Mouse (Mus musculus) adipocyte (in vitro differentiated cells): ENCODE data around the gene Nsd1.
A peak's percentile ranks its signal among the peaks of the same experiment; 100 is the strongest.

ENCODE experiments used
- DNase-seq: peaks from one replicate; pipeline ENCODE4 v3.0.0-alpha.2; 2016; ENCODE audit warnings: low spot score

Gene Nsd1

DNA sequence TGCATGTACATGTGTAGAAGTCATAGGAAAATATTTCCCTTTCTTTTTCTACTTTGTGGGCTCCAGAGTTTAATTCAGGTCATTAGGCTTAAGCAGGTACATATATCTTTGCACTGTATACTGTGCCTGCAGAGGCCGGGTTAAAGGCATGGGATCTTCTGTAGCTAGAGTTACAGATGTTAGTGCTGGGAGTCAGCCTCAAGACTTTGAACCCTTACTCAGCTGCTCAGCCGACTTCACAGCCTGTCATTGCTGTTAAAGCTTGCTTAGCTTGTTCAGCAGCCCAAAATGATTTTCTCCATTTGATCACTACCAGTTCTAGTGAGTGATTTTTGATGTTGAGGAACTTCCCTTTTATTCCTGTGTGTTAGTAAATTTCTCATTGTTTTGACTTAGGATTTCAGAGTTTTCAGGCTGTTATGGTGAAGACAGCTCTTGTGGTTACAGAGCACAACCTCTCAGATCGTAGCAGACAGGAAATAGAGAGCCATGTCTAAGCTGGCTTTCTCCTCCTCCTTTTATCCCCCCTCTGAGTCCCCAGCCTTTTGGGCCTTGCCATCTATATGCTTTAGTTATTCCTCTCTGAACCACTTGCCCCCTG, 45.6 kb downstream of the Nsd1 start:
- no peak for DNase-seq

DNA sequence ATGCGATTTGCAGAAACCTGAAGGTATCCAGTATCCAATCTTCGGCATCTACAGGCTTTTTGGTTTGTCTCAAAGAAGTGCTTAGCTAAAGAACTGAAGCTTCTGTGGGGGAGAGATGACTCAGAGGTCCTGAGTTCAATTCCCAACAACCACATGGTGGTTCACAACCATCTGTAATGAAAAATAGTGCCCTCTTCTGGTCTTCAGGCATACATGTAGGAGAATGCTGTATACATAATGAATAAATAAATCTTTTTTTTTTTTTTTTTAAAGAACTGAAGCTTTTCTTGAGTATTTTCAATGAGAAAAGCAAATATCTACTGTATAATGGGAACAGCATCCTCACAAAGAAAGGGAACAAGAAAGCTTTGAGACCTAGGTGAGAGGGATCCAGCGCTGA, 49.1 kb downstream of the Nsd1 start:
- no peak for DNase-seq

DNA sequence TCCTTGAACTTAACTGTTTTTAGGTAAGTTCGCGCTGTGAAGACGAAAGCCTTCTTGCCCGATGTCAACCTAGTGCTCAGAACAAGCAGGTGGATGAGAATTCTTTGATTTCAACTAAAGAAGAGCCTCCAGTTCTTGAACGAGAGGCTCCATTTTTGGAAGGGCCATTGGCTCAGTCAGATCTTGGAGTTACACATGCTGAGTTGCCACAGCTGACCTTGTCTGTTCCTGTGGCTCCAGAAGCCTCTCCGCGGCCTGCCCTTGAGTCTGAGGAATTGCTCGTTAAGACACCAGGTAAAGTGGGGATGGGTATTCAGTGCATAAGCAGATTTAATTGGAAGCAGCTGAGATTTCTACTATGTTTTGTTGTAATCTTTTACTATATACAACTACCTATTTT, 51.9 kb downstream of the Nsd1 start:
- no peak for DNase-seq

DNA sequence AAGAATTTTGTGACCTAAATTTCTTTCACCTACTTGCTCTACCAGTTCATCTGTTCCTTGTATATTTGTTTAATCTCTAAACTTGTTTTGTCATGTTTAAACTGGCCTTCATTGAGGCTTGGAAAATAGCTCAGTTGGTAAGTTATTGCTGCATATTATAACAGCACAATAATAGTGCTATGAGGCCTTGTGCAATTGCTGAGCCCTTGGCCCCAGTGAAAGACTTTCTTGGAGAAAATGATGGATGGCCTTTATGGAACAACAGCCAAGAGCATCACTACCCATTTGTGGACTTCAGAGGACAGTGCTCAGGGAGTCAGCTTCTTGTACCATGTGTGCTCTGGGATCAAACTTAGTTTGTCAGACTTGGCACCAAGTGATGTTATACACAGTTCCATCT, 52.5 kb downstream of the Nsd1 start:
- peak; percentile 88 for DNase-seq

DNA sequence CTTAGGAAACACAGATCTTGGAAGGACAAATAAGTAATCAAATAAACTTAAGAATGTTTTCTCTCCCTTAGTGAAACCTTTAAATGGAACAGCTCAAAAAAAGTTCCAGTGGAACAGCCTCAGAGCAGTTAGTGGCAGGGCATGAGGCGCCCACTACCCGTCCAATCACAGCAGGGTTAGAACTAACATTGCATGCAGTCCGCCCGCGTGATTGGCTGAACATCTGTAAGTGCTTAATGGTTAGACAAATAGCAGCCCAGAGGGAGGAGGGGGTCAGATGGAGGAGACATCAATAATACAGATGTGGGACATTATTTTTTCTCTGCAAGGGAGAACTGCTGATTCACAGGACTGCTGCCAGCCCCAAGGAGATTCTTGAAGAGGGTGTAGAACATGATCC, 67.6 kb downstream of the Nsd1 start:
- DNase-seq: no peak

DNA sequence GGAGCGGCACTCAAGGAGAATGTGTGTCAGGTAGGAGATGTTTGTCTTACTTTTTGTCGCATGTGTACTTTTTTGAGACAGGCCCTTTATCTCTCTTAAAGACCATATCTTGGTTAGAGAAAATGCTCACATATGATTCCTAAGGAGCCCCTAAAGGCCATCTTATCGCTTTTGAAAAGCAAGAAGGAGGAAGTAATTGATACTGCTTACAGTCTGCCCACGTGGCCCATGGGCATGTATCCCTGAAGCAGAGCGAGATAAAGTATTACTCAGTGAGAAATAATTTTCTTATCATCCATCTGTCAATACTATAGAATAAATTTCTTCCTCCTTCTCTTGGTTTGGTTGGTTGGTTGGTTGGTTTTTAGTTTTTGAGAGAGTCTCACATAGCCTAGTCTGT, 68.1 kb downstream of the Nsd1 start:
- no peak for DNase-seq

DNA sequence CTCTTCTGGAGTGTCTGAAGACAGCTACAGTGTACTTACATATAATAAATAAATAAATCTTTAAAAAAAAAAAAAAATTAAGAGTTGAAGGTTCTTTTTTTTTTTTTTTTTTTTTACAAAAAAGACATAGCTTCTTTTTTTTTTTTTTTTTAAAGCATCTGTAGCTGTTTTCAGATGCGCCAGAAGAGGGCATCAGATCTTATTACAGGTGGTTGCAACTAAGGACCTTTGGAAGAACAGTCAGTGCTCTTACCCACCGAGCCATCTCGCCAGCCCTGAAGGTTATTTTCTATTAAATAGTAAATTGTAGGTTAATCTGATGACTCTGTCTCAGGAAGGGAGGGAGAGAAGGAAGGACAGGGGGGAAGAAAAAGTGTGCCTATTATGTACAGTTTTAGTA, 79.3 kb downstream of the Nsd1 start:
- DNase-seq: peak; percentile 23

DNA sequence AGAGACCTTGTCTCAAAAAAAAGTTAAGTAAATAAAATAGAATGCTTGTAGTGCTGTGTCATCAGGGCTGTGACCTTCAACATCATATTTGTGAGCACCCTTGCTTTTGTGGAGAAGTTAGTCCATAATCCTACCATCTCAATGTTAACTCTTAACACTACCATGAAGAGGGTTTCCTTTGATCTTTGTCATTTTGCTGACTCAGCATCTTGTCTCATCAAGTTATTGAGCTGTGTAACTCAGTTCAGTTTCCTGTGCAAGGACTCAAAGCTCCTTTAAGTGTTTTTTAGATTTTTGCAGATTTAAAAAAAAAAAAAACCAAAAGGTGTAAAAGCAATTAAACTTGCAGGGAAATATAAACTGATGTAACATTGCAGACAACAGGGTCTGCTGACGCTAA, 87.2 kb downstream of the Nsd1 start:
- no peak for DNase-seq

DNA sequence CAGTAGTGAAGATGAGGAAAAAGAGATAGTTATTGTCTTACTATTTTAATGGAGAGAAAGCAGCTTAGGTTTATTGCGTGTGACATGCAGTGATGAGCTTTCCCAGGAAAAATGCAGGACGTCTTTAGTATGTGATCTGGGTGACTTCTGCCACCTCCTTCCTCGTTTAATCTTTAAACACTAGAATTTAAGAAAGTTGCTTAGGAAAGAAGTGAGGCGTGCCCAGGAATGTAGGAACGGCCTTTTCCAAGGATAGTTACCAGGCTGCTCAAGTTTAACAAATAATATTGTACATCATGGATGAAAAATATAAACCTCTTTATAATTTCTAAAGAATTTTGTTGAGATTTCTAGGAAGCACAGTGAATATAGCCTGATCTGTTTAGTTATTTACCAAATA, 91.3 kb downstream of the Nsd1 start:
- DNase-seq: no peak

DNA sequence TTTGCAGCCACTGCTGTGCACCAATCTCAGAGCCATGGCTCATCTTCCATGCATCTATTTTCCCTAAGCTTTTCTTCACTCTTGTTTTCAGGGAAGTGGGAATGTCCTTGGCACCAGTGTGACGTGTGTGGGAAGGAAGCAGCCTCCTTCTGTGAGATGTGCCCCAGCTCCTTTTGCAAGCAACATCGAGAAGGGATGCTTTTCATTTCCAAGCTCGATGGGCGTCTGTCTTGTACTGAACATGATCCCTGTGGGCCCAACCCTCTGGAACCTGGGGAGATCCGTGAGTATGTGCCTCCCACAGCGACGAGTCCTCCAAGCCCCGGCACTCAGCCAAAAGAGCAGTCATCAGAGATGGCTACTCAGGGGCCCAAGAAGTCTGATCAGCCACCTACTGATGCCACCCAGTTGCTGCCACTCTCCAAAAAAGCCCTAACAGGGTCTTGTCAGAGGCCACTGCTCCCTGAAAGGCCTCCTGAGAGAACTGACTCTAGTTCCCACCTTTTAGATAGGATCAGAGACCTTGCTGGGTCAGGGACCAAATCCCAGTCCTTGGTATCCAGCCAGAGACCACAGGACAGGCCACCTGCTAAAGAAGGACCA, 102.5 kb downstream of the Nsd1 start:
- DNase-seq: no peak

DNA sequence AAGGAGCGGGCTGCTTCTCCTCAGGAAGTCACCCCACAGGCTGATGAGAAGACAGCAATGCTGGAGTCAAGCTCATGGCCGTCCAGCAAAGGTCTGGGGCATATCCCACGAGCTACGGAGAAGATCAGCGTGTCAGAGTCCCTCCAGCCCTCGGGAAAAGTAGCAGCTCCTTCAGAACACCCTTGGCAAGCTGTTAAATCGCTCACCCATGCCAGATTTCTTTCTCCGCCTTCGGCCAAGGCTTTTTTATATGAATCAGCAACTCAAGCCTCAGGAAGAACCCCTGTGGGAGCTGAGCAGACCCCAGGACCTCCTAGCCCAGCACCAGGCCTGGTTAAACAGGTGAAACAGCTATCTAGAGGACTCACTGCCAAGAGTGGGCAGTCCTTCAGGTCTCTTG, 103.5 kb downstream of the Nsd1 start:
- peak; percentile 36 for DNase-seq

DNA sequence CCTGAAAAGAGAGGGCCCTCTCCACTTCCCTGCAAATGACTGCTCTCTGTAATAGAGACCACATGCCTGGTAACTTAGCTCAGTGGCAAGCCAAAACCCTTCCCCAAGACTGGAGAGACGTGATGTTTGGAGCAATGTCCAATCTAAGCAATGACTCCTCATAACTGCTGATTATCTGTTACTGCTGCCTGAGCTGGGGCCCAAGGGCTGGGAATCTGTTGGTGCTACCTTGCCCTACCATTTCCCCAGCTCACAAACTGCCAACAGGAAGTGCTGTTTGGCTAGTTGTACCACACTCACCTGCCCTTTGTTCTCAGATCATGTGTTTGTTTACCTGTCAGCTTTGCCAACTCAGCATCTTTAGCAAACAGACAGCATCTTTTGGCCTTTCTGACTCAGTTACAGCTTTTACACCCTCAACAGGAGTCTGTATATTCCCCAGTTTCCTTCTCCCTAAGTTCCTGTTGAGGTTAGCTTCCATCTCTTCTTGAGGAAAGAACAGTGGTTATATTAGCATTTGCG, 105.4 kb downstream of the Nsd1 start:
- DNase-seq: no peak

DNA sequence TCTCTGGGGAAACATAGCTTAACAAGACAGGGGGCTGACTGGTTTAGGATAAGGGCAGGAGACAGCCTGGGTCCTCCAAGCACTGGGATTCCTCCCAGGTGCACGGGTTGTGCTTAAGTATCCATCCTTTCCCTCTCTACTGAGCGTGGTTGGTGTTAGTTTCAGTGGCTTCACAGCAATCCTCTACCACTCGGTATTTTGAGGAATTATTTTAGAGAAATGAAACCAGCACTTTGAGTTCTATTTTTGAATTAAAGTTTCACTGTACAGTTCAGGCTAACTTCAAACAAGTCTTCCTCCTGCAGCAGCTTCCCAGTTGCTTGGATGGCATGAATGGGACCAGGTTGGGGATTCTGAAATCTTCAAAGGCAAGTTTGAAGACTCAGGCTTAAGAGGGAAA, 108.8 kb downstream of the Nsd1 start:
- no peak for DNase-seq

DNA sequence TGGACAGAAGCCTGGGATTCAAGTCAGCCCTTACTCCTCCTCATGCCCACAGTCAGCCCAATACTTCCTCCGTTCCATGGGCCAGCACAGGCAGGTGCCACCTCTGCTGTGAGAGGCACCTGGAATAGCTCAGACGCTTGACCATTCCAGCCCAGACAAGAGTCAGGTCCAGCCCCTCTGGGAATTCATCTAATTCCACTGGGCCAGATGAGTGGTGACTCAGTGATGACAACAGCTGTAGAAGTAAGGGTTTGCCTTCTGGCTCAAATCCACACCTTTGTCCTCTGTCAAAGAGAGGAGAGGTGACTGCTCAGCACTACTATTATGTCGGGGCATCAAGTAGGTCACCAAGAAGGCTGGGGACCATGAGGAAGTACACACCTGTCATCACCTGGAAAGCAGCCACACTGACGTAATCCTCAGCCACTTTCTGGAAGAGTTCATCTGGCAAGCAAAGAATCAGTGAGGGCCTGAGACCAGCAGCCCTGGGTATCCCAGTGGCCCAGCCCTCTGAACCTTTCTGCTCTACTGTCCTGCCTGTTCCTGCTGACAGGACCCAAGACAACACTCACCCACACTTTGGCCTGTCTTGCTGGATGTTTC, 110.5 kb downstream of the Nsd1 start, which contains the start of gene Prelid1:
Prelid1 (plus strand) TSS at position 570 of the 603 bp plus-strand sequence.
- DNase-seq: no peak

DNA sequence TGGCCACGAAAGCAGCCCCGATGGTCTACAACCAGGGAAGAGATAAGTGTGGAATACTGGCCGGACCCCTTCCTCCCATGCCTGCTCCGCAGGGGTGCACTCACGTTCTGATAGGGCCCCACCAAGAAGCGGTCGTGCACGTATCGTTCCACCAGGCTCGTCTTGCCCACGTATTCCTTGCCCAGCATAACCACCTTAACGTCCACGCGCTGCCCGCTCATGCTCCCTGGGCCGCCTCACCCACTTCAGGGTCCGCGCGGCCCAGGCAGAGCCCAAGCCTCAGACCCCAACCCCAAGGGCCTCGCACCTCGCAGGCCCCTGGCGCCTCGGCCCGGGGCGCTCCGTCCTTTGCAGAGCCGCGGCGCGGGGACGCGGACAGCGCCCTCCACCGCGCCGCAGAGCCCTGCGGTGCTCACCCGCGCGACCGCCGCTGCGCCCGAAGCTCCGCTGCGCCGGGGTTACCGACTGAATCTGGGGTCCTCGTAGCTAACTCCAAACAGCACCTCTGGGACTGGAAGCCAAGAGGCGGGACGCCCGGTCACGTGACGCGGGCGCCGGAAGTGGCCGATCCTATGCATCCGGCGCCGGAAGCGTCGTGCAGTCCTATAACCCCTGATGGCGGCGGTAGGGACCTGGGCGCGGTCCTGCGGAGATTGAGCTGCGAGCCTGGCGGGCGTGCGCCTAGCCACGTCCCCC, 112.0 kb downstream of the Nsd1 start, which contains the start of gene Rab24:
Rab24 (minus strand) TSS at position 513 of the 696 bp plus-strand sequence.
- DNase-seq: peak; percentile 83

DNA sequence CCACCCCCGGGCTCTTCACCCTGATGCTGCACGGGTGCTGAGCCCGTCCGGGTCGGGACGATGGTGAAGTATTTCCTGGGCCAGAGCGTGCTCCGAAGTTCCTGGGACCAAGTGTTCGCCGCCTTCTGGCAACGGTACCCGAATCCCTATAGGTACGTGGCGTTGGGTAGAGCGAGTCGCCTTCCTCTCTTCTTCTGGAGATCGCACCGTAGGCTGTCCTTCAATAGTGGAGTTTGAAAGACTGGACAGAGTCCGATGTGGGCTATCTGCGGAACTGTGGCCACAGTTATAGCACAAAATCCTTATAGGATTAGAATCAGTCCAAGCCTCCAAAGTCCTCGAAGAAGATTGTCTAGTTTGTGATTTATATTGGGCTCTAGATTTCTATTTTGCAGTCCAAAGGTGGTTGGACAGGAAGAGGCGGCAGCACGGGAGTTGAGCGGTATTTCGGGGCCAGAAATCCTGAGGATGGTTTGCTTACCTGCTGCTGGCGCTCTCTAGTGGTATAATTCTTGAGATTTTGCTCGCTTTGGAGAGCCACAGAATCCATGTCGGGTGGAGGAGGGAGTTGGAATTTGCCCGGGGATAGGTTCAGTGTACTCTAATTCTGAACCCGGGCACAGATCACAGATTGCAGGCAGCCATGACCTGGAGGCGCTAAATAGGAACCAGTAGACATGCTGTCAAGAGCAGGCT, 112.7 kb downstream of the Nsd1 start:
- peak; percentile 62 for DNase-seq

DNA sequence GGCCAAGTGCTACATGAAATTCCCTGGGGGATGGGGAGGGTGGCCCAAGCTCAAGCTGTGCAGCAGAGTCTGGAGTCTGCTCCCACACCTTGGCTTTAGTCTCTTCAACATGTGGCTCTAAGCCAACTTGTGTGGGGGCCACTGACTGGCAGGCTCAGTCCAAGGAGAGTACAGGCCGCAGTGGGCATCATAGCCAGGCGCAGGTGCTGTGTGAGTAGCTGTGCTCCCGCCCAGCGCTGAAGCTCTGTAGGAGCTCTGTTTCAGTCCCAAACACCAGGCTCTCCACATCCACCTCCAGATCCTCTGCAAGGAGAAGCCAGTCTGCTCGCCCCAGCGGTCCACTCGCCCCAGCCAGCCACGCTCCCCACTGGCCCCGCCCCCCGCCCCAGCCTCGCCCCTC, 116.0 kb downstream of the Nsd1 start:
- no peak for DNase-seq

DNA sequence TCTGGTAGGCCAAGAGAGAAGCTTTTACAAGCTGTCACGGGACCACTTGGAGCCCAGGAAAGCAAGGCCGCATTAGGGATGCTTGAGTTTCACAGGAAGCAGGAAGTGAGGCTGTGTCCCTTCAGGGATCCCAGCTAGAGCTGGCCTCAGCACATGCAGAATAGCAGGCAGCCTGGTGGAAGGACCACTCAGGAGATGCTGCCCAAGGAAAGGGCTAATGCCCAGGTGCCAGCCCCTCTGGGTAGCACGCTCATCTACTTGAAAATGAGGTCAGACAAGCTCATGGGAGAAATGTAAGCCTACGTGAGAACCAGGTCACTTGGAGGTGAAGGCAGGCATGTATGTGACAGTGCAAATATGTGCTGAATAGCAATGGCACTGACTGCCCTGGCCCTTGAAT, 117.6 kb downstream of the Nsd1 start:
- no peak for DNase-seq

DNA sequence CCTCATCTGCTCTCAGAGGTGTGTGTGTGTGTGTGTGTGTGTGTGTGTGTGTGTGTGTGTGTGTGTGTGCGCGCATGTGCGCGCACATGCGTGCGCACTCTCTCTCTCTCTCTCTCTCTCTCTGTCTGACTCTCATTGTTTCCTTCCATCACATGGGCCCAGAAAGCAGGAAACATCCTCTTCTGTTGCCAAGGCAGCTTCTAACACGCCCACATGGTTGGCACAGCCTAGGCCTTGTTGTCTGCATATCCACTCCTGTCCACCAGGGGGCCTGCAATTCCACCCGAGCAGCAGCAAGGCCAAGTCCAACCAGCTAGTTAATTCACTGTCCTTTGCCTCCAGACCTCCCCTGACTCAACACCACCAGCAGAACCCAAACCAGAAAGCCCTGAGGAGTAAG, 118.1 kb downstream of the Nsd1 start:
- peak; percentile 93 for DNase-seq

DNA sequence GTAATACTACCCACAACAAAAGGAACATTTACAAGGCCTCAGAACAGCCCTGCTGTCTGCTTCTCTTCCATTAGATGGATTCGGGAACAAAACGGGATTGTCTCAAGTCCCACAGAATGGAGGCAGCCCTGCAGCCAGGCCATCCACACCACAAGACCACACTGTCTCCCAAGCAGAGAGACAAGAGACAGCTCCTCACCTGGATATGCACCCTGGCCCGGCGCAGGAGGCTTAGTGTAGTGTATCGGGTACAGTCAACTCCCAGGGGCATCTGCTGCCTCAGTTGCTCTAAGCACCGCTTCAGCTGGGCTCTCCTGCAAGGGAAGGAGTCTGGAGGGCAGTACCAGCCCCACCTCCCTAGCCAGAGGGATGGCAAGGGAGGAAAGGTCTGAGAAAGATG, 118.6 kb downstream of the Nsd1 start:
- DNase-seq: no peak

DNA sequence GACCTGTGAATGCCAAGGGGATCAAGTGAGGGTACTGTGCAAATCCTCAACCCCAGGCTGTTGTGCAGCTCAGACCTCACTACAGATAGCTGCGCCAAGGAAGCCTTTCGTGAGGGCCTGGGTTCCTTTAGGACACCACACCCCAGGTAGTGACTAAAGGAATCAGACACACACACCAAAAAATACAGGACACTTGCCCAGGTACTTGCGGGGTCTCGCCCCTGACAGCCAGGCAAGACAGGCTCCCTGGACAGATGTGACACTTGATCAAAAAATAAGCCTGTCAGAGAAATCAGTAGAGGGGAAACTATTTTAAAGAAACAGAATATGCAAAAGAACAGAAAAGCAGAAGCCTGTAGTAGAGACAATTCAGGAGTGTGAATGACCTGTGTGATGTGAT, 119.1 kb downstream of the Nsd1 start:
- DNase-seq: no peak

DNA sequence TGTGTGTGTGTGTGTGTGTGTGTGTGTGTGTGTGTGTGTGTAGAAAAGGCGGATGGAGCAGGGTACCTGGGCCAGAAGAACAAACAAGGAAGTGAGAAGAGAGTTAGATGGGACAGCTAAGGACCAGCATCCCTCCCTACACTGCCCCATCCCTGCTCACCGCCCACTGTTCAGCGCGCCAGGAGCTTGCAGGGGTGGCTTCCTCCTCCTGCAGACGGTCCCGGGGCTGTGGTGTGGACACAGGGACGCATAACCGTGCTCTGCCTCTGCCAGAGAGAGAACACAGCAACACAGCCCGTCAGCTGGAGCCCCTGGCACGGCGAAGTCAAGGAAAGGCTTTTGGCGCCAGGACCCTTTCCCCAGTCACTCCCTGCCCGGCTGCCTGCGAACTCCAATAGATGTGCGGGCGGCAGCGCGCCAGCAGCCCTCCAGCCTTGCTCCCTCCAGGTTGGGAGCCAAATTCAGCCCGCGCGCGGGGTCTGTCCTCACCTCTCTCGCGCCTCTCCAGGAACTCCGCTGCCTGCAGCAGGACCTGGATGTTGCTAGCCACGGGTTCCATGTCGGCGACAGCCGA, 119.6 kb downstream of the Nsd1 start:
- no peak for DNase-seq
